Mouse (Mus musculus): Measurements from ENCODE around the gene Il27. TPM values are rescaled to one million over a fixed set of nuclear protein-coding genes. Genes with fewer than 3 reads are reported as not detected.

Il27 gene
- polyA plus RNA-seq, 1 experiment from 2014 or later = not detected

GRCm38 (mm10) chr7:126581661-126582060 is 13.1 kb downstream of the Il27 start:
- H3K4me1 ChIP-seq (ENCODE audit: control insufficient read depth, insufficient read depth, low read length) = no peaks in the 10 kb centered on the region
- ATAC-seq (ENCODE audit: insufficient number of reproducible peaks, low FRiP score, low TSS enrichment, low read depth) = no peak
- 88% methylated on average over 6 of the region's 6 CpGs for WGBS

GRCm38 (mm10) chr7:126579172-126579571 is 15.6 kb downstream of the Il27 start:
- Histone ChIP-seq H3K27me3 (ENCODE audit: control insufficient read depth, insufficient read depth, low read length) (no peaks in the 10 kb centered on the region), H3K9me3 (ENCODE audit: control insufficient read depth, low read length) (no peaks in the 10 kb centered on the region), H3K27ac (replicated peaks; ENCODE audit: low read depth, low read length) (no peak overlapping the region), H3K9ac (ENCODE audit: low read length) (no peak overlapping the region), H3K36me3 (ENCODE audit: control insufficient read depth, insufficient read depth, low read length) (no peaks in the 10 kb centered on the region), H3K4me1 (ENCODE audit: control insufficient read depth, insufficient read depth, low read length) (no peaks in the 10 kb centered on the region), H3K4me2 (ENCODE audit: low read depth, severe bottlenecking) (no peak overlapping the region), H3K4me3 (ENCODE audit: low read depth, low read length) (no peak overlapping the region)
- WGBS = 59% methylated on average over 8 of the region's 8 CpGs
- ATAC-seq (ENCODE audit: insufficient number of reproducible peaks, low FRiP score, low TSS enrichment, low read depth) (no peak), DNase-seq (ENCODE audit: low spot score) (peak; percentile 64)

More at GRCm38 (mm10) chr7:126581661-126582060, 13.1 kb downstream of the Il27 start:
- no peak overlapping the region for H3K9ac ChIP-seq (ENCODE audit: low read length)
- H3K4me3 ChIP-seq (ENCODE audit: low read depth, low read length) = no peak overlapping the region
- no peak overlapping the region for H3K4me2 ChIP-seq (ENCODE audit: low read depth, severe bottlenecking)
- no peaks in the 10 kb centered on the region for H3K36me3 ChIP-seq (ENCODE audit: control insufficient read depth, insufficient read depth, low read length)
- DNase-seq (ENCODE audit: low spot score) = no peak
- H3K27ac ChIP-seq (replicated peaks; ENCODE audit: low read depth, low read length) = no peak overlapping the region
- no peaks in the 10 kb centered on the region; the same call in 1 of the 2 replicates for H3K27me3 ChIP-seq (ENCODE audit: control insufficient read depth, insufficient read depth, low read length)
- H3K9me3 ChIP-seq (ENCODE audit: control insufficient read depth, low read length) = no peaks in the 10 kb centered on the region

GRCm38 (mm10) chr7:126576946-126577345 is 17.8 kb downstream of the Il27 start:
- no peaks in the 10 kb centered on the region for H3K4me1 ChIP-seq (ENCODE audit: control insufficient read depth, insufficient read depth, low read length)
- no peaks in the 10 kb centered on the region for H3K27me3 ChIP-seq (ENCODE audit: control insufficient read depth, insufficient read depth, low read length)
- no peak overlapping the region for H3K4me2 ChIP-seq (ENCODE audit: low read depth, severe bottlenecking)
- DNase-seq (ENCODE audit: low spot score) (peak; percentile 81), ATAC-seq (ENCODE audit: insufficient number of reproducible peaks, low FRiP score, low TSS enrichment, low read depth) (no peak)
- no peak overlapping the region for H3K4me3 ChIP-seq (ENCODE audit: low read depth, low read length)
- no peaks in the 10 kb centered on the region for H3K9me3 ChIP-seq (ENCODE audit: control insufficient read depth, low read length)
- 52% methylated on average over 8 of the region's 8 CpGs for WGBS
- H3K27ac ChIP-seq (replicated peaks; ENCODE audit: low read depth, low read length) = no peak overlapping the region
- H3K36me3 ChIP-seq (ENCODE audit: control insufficient read depth, insufficient read depth, low read length) = peaks cover 3% of the 10 kb centered on the region; the same call in 1 of the 2 replicates
- no peak overlapping the region for H3K9ac ChIP-seq (ENCODE audit: low read length)

- peaks cover 23% of the 10 kb centered on the region for H3K36me3 ChIP-seq (ENCODE audit: control insufficient read depth, insufficient read depth, low read length)
- H3K27ac ChIP-seq (replicated peaks; ENCODE audit: low read depth, low read length) = 0 out of 2 replicates have a peak within 1 kb of the TSS, but pooled peaks have one; percentile 12
- no peaks in the 10 kb centered on the region for H3K27me3 ChIP-seq (ENCODE audit: control insufficient read depth, insufficient read depth, low read length)
- no peaks in the 10 kb centered on the region for H3K9me3 ChIP-seq (ENCODE audit: control insufficient read depth, low read length)
- ATAC-seq (ENCODE audit: insufficient number of reproducible peaks, low FRiP score, low TSS enrichment, low read depth) (peak; percentile 93), DNase-seq (ENCODE audit: low spot score) (peak; percentile 92)
- peak within 1 kb of the TSS; percentile 99 for H3K4me3 ChIP-seq (ENCODE audit: low read depth, low read length)
- under 1% methylated on average over 46 of the region's 46 CpGs for WGBS
- no peaks in the 10 kb centered on the region for H3K4me1 ChIP-seq (ENCODE audit: control insufficient read depth, insufficient read depth, low read length)
- peak within 1 kb of the TSS; percentile 46 for H3K4me2 ChIP-seq (ENCODE audit: low read depth, severe bottlenecking)
- H3K9ac ChIP-seq (ENCODE audit: low read length) = peak within 1 kb of the TSS; percentile 80
Measured at GRCm38 (mm10) chr7:126566094-126566765, 28.5 kb downstream of the Il27 start, which contains the start of gene Eif3c. TSS of gene Eif3c (minus strand) at chr7:126566411.

GRCm38 (mm10) chr7:126565693-126566092 is 29.0 kb downstream of the Il27 start:
- DNase-seq (ENCODE audit: low spot score) (peak; percentile 46), ATAC-seq (ENCODE audit: insufficient number of reproducible peaks, low FRiP score, low TSS enrichment, low read depth) (peak; percentile 32; the same call in 1 of the 2 replicates)

DNA sequence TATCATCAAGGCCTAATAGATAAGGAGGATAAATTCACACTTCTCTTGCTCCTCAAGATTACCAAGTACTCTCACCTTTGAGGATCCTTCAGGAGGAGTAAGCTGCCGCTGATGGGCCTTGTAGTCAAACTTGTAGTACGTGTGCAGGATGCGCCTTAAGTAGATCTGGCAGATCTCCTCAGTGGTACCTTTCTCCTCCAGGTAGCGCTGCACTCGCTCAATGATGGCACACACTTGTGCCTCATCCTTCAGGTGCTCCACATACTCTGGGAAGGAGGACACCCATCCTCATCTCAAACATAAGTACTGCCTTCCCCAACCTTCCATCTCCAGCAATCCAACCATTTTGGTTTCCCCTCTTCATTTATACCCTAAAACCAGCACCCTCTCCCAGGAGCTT is 38.1 kb downstream of the Il27 start:
- DNase-seq (ENCODE audit: low spot score) (no peak), ATAC-seq (ENCODE audit: insufficient number of reproducible peaks, low FRiP score, low TSS enrichment, low read depth) (no peak)
- peaks cover 45% of the 10 kb centered on the region for H3K36me3 ChIP-seq (ENCODE audit: control insufficient read depth, insufficient read depth, low read length)
- H3K9me3 ChIP-seq (ENCODE audit: control insufficient read depth, low read length) = no peaks in the 10 kb centered on the region
- no peak overlapping the region for H3K27ac ChIP-seq (replicated peaks; ENCODE audit: low read depth, low read length)
- no peak overlapping the region for H3K9ac ChIP-seq (ENCODE audit: low read length)
- no peaks in the 10 kb centered on the region for H3K27me3 ChIP-seq (ENCODE audit: control insufficient read depth, insufficient read depth, low read length)
- no peak overlapping the region for H3K4me2 ChIP-seq (ENCODE audit: low read depth, severe bottlenecking)
- no peak overlapping the region for H3K4me3 ChIP-seq (ENCODE audit: low read depth, low read length)
- H3K4me1 ChIP-seq (ENCODE audit: control insufficient read depth, insufficient read depth, low read length) = no peaks in the 10 kb centered on the region
- 93% methylated on average over 5 of the region's 5 CpGs for WGBS

More at GRCm38 (mm10) chr7:126565693-126566092, 29.0 kb downstream of the Il27 start:
- Histone ChIP-seq H3K4me3 (ENCODE audit: low read depth, low read length) (peak overlapping the region; percentile 99), H3K4me1 (ENCODE audit: control insufficient read depth, insufficient read depth, low read length) (no peaks in the 10 kb centered on the region), H3K9ac (ENCODE audit: low read length) (peak overlapping the region; percentile 80), H3K4me2 (ENCODE audit: low read depth, severe bottlenecking) (peak overlapping the region; percentile 46), H3K9me3 (ENCODE audit: control insufficient read depth, low read length) (no peaks in the 10 kb centered on the region), H3K36me3 (ENCODE audit: control insufficient read depth, insufficient read depth, low read length) (peaks cover 23% of the 10 kb centered on the region), H3K27me3 (ENCODE audit: control insufficient read depth, insufficient read depth, low read length) (no peaks in the 10 kb centered on the region), H3K27ac (replicated peaks; ENCODE audit: low read depth, low read length) (0 out of 2 replicates have a peak overlapping the region, but pooled peaks have one; percentile 12)
- 1% methylated on average over 28 of the region's 28 CpGs for WGBS

DNA sequence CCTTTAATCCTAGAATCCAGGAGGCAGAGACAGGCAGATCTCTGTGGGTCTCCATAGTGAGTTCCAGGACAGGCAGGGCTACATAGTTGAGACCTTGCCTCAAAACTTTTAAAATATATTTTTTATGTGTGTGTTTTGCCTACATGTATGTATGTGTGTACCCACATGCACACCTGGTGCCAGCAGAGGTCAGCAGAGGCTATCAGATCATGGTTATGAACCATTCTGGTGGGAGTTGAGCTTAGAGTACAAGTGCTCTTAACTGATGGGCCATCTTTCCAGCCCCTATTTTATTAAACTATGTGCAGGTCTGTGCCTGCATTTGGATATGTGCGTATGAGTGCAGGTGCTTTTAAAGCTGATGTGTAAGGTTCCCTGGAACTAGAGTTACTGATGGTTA is 39.9 kb downstream of the Il27 start:
- H3K27me3 ChIP-seq (ENCODE audit: control insufficient read depth, insufficient read depth, low read length) = no peaks in the 10 kb centered on the region
- no peak for DNase-seq (ENCODE audit: low spot score)
- peaks cover 42% of the 10 kb centered on the region for H3K36me3 ChIP-seq (ENCODE audit: control insufficient read depth, insufficient read depth, low read length)
- WGBS = 96% methylated on average over 1 of the region's 1 CpGs
- H3K27ac ChIP-seq (replicated peaks; ENCODE audit: low read depth, low read length) = no peak overlapping the region
- no peak overlapping the region for H3K4me3 ChIP-seq (ENCODE audit: low read depth, low read length)
- H3K9ac ChIP-seq (ENCODE audit: low read length) = no peak overlapping the region
- H3K4me1 ChIP-seq (ENCODE audit: control insufficient read depth, insufficient read depth, low read length) = no peaks in the 10 kb centered on the region
- ATAC-seq (ENCODE audit: insufficient number of reproducible peaks, low FRiP score, low TSS enrichment, low read depth) = no peak
- H3K9me3 ChIP-seq (ENCODE audit: control insufficient read depth, low read length) = no peaks in the 10 kb centered on the region
- H3K4me2 ChIP-seq (ENCODE audit: low read depth, severe bottlenecking) = no peak overlapping the region

DNA sequence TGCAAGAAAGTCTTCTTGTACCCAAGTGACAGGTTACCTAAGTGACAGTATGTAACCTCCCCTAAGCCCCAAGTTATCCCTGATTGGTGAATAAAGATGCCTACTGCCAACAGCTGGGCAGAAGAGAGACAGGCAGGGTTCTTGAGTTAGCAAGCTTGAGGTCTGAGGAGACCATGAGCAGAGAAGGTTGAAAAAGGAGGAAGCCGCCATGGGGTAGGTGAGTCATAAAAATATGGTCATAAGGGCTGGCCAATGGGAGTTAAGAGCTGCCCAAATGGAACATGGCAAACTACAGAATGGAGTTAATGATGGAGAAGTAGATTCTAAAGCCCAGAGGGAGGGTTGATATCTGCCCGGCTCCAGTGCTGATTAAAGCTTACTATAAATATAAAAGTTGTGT is 49.1 kb downstream of the Il27 start:
- ATAC-seq (ENCODE audit: insufficient number of reproducible peaks, low FRiP score, low TSS enrichment, low read depth) (no peak), DNase-seq (ENCODE audit: low spot score) (no peak)
- no peak overlapping the region for H3K27ac ChIP-seq (replicated peaks; ENCODE audit: low read depth, low read length)
- 94% methylated on average over 2 of the region's 2 CpGs for WGBS
- H3K4me1 ChIP-seq (ENCODE audit: control insufficient read depth, insufficient read depth, low read length) = no peaks in the 10 kb centered on the region
- H3K4me3 ChIP-seq (ENCODE audit: low read depth, low read length) = no peak overlapping the region
- H3K36me3 ChIP-seq (ENCODE audit: control insufficient read depth, insufficient read depth, low read length) = peaks cover 13% of the 10 kb centered on the region; the same call in 1 of the 2 replicates
- H3K4me2 ChIP-seq (ENCODE audit: low read depth, severe bottlenecking) = no peak overlapping the region
- no peak overlapping the region for H3K9ac ChIP-seq (ENCODE audit: low read length)
- H3K9me3 ChIP-seq (ENCODE audit: control insufficient read depth, low read length) = no peaks in the 10 kb centered on the region
- no peaks in the 10 kb centered on the region for H3K27me3 ChIP-seq (ENCODE audit: control insufficient read depth, insufficient read depth, low read length)

All from limb, embryonic 11.5 days (tissue).